Mouse (Mus musculus) bone marrow macrophage, adult 2 months (primary cell): ENCODE measurements around the gene Ythdf1. TPM values are rescaled to one million over a fixed set of nuclear protein-coding genes. Genes with fewer than 3 reads are reported as not detected.

Experiments
- H3K27ac ChIP-seq: 2 replicates; pipeline ENCODE4 v1.5.1; 2012; ENCODE audit warnings: low read depth, low read length; ENCODE audit not compliant: insufficient read depth
- H3K4me1 ChIP-seq: 2 replicates; pipeline ENCODE4 v1.6.1; 2012; ENCODE audit warnings: low read length; ENCODE audit not compliant: control insufficient read depth, insufficient read depth
- H3K4me3 ChIP-seq: 2 replicates; pipeline ENCODE4 v1.5.1; 2012; ENCODE audit warnings: mild to moderate bottlenecking, low read length, moderate library complexity; ENCODE audit not compliant: insufficient read depth
- CTCF ChIP-seq: IDR thresholded peaks from 2 replicates; pipeline ENCODE4 v1.5.1; 2012; ENCODE audit warnings: low read depth, mild to moderate bottlenecking, low read length, moderate library complexity
- POLR2A ChIP-seq: IDR thresholded peaks from 2 replicates; pipeline ENCODE4 v1.6.1; 2012; ENCODE audit warnings: mild to moderate bottlenecking, low read depth, low read length, borderline replicate concordance
- polyA plus RNA-seq: library from polyadenylated mRNA; stranded (reverse); fragments of >200 nt; gene quantifications from 2 replicates; pipeline ENCODE4 v1.2.4, GENCODE M21; 2012; ENCODE audit not compliant: missing spikeins, insufficient read depth, insufficient read length

Gene Ythdf1
- polyA plus RNA-seq, 1 experiment, result 34.0 TPM

GRCm38 (mm10) chr2:180953638-180954037 lies 32.9 kb upstream of the Ythdf1 start:
- Histone ChIP-seq H3K27ac (no peak overlapping the region), H3K4me1 (peaks cover 8% of the 10 kb centered on the region), H3K4me3 (no peak overlapping the region)
- TF ChIP-seq POLR2A (no peak), CTCF (no peak)

DNA sequence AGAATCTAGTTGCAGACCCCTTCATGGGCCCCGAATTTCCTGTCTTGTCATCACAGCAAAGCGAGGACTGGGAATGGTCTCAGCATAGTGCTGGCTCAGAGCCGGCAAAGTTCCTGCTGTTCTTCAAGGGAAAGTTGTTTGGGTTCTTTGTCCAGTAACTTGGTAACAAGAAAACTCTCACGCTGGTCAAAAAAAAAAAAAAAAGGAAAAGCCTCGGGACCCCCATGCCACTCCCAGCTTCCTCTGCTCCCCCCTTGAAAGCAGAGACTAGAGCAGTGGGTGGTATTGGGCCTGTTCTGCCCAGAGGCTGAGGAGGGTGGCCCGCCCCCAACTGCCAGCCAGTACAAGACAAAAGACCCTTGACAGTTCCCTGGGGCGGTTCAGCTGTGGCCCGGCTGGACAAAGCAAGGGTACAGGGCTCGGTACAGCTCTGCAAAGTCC lies 32.0 kb upstream of the Ythdf1 start:
- H3K27ac ChIP-seq, result no peak overlapping the region
- H3K4me1 ChIP-seq, result peaks cover 8% of the 10 kb centered on the region
- TF ChIP-seq POLR2A (no peak), CTCF (no peak)
- H3K4me3 ChIP-seq, result no peak overlapping the region

GRCm38 (mm10) chr2:180949947-180950346 lies 29.2 kb upstream of the Ythdf1 start:
- H3K4me3 ChIP-seq, result no peak overlapping the region
- no peaks in the 10 kb centered on the region for H3K4me1 ChIP-seq
- H3K27ac ChIP-seq, result no peak overlapping the region
- TF ChIP-seq CTCF, result no peak

- H3K4me1 ChIP-seq, result no peaks in the 10 kb centered on the region
- TF ChIP-seq POLR2A, result no peak
- H3K4me3 ChIP-seq, result no peak overlapping the region
- H3K27ac ChIP-seq, result no peak overlapping the region
Measured at GRCm38 (mm10) chr2:180941869-180942268, 21.1 kb upstream of the Ythdf1 start.

GRCm38 (mm10) chr2:180940187-180940586 lies 19.4 kb upstream of the Ythdf1 start:
- no peak overlapping the region for H3K4me3 ChIP-seq
- no peaks in the 10 kb centered on the region for H3K4me1 ChIP-seq
- H3K27ac ChIP-seq, result no peak overlapping the region
- TF ChIP-seq CTCF (no peak), POLR2A (no peak)

GRCm38 (mm10) chr2:180932418-180932817 lies 11.7 kb upstream of the Ythdf1 start:
- no peak for TF ChIP-seq CTCF
- no peak for TF ChIP-seq POLR2A
- Histone ChIP-seq H3K27ac (no peak overlapping the region), H3K4me1 (no peaks in the 10 kb centered on the region), H3K4me3 (no peak overlapping the region)

DNA sequence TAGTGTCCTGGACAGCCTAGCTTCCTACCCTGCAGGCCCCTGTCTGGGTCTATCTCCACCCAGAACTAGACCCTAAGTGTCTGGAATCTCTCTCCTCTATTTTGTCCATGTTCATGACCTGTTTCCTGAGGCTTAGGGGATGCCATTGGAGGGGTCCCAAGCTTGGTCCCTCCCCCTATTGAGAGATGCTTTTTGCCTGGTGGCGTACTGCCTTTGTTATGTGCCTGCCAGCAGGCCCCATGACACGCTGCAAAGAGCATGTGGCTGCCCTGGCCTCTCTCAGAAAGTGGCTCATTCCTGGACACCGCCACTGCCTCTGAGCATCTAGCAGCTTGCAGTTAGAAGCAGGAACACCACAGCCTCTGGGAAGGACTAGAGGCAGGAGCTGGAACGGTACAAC lies 8.0 kb upstream of the Ythdf1 start, which contains the start of gene Birc7:
Gene Birc7, plus strand, starts transcription at position 301 of the 400 bp plus-strand sequence.
- TF ChIP-seq CTCF (no peak), POLR2A (no peak)
- H3K4me3 ChIP-seq, result no peak within 1 kb of the TSS
- no peak within 1 kb of the TSS for H3K27ac ChIP-seq
- H3K4me1 ChIP-seq, result no peaks in the 10 kb centered on the region

DNA sequence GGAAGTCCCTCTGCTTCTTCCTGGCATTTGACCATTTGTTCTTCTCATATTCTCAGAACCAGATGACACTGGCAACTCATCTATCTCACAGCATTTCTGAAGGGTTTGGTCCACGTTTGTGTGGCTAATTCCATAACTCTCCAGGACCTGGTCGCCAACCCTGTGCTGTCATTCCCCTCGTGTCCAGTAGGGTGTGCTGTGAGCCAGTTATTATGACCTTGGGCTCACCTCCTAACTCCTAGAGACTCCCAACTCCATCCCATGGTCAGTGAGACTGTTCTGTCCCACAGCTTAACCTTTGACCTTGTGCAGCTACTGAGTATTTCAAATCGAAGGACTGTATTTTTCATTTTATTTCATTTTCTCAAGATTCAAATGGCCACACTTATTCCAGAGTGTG lies 4.4 kb upstream of the Ythdf1 start:
- Histone ChIP-seq H3K4me1 (peaks cover 3% of the 10 kb centered on the region), H3K27ac (no peak overlapping the region), H3K4me3 (no peak overlapping the region)
- peak; percentile 90 for TF ChIP-seq CTCF
- no peak for TF ChIP-seq POLR2A

DNA sequence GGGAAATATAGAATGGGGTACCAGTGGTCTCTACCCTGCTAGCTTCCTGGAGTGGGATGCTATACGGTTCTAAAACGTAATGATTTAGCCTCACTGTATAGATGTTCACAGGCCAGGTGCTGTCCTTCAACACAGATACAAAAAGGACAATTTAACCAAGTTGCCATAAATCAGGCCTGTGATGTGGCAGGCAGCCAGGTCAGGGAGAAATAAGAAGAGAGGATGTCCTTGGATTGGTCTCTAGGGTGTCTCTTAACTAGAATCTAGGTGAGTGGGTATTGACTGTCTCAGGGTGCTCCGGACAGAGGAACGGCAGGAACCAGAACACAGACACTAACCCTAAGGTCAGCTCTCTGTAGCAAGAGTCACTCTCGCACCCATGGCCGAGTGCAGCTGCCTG lies 2.0 kb upstream of the Ythdf1 start:
- H3K27ac ChIP-seq, result no peak overlapping the region
- peaks cover 10% of the 10 kb centered on the region for H3K4me1 ChIP-seq
- TF ChIP-seq POLR2A, result no peak
- TF ChIP-seq CTCF, result no peak
- no peak overlapping the region for H3K4me3 ChIP-seq

GRCm38 (mm10) chr2:180919913-180920809 lies 588 bp downstream of the Ythdf1 start:
- Histone ChIP-seq H3K4me1 (peaks cover 15% of the 10 kb centered on the region), H3K27ac (peak overlapping the region; percentile 21; the same call in 1 of the 2 replicates), H3K4me3 (peak overlapping the region; percentile 91)
- TF ChIP-seq CTCF (no peak), POLR2A (no peak)
